Mouse (Mus musculus): ENCODE measurements around the gene Cab39.

Gene Cab39

GRCm38 (mm10) chr1:85793208-85794105, at the start of gene Cab39:
Cab39 (plus strand) TSS chr1:85793441.
- peak; percentile 93 to 97 for DNase-seq

- DNase-seq: no peak
Observed at GRCm38 (mm10) chr1:85744539-85744938, 48.7 kb upstream of the Cab39 start.

GRCm38 (mm10) chr1:85746511-85746910, 46.7 kb upstream of the Cab39 start:
- DNase-seq: no peak

DNA sequence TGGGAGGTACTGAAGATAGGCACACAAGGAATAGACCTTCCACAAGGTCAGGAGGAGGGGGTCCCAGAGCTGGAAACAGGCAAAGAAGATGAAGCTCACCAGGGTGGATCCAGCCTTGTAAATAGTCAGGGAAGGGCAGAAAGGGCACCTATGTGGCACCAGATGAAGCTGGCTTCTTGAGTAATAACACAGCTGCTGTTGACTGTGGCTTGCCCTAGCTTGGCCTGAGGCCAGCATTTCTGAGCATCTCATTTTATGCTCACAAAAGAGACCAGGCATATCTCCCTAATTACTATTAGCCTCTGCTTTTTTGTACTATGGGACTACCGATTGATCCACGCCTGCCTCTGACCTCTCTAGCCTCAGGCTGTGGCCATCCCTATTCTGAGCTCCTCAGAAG, 43.4 kb upstream of the Cab39 start:
- no peak for DNase-seq

DNA sequence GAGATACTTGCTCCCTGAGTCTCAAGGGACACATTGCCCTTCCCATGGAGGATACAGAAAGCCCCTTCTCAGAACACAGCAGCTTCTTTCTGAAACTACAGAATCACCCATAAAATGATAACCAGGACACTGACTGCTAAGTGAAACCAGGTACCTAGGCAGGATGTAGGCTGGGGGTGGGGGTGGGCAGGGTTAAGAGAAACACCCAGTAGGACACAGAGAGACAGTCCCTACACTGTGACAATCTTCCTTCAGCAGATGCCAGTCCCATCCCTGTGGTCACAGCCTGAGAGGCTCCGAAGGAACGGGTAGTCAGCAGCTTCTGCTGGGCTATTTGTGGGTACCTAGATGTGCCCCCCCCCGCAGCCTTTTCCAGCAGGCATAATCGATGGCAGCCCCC, 42.6 kb upstream of the Cab39 start:
- no peak for DNase-seq

DNA sequence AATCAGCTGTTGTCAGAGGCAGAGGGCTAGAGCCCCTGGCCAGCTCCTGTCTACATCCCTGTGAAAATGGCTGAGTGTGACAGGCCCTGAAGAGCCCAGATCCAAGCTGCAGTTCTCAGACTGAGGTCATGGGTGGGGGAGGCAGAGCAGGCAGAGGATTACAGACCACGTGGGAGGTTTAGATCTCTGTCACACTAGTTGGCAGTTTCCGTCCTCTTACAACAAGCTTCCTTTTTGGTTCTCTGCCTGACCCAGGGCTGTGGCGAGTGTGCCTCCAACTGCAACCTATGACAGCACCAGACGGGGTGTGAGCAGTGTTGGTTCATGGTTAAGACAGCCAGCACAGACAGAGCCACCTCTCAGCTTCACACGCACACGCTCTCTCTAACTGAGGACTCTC, 41.7 kb upstream of the Cab39 start:
- peak; percentile 48 to 51 for DNase-seq

- no peak for DNase-seq
Observed at GRCm38 (mm10) chr1:85751932-85752680, 41.1 kb upstream of the Cab39 start.

DNA sequence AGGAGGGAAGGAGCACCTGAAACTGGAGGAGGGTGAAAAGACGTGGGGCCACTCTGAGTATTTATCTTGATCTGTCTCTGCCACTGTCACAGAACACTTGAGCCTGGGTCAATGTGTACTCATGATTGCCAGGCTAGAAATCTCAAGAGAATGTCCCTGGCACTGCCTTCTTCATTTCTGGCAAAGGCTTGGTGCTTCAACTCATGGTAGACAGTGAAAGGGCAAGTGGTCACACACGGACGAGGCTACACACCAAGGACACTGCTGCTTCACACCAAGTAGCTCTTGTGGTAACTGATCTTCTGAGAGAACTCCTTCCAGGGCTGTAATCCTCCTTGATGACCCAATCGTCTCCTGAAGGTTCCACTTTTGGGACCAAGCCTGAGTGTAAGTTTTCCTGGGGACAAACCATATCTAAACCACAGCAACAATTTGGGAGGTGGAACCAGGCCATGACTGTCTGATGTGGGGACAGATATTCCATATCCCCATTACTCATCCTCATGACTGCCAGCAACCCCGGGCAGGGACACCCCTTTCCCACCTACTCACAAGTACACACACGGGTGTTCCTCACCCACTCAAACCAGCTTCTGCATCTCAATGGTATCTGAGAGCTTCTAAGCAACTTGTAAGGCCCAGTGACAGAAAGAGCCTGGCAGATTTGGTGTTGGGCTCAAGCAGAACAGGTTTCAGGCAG, 35.6 kb upstream of the Cab39 start:
- no peak for DNase-seq

DNA sequence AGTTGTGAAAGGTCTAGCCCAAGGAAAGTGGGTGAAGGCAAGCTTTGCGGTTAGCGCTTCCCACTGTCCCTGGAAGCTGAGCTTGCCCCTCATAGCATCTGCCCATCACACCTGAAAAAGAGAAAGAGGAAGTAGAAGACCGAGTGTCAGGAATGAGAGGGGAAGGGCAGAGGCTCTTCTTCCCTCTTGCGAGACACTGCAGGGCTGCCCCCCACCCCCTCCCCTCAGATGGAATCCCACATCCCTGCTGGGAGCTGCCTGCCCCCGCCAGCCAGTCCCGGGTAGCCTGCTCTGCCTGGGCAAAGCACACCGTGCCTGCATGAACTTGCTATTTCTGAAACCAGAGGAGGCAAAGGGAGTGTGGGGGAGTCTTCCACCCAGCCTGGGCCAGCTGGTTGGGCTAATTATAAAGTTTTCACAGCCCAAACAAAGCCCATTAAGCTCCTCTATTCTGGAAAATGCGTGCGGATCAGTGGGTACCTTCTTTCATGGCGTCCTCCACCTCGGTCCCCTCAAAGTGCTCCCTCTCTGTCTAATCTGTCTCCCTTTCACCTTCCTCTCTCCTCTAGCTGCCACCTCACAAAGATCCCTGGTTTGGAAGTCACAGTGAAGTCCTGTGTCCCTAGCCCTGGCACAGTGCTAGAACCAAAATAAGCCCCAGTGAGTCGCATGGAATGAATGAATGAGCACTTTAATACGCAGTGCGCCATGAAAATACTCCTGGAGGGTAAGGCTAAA, 34.8 kb upstream of the Cab39 start:
- DNase-seq: no peak

DNA sequence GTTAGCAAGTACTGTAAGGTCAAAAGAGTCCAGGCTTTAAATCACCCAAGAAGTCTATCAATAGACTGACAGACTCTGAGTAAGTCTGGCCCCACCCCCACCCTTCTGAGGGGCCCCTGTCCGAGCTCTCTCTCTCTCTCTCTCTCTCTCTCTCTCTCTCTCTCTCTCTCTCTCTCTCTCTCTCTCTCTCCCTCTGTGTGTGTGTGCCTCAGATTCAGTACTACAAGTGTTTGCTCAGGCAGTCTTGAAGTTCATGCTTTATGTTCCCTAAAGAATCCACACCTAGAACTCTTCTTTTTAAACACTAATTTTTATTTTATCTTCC, 34.3 kb upstream of the Cab39 start:
- DNase-seq: no peak

GRCm38 (mm10) chr1:85761665-85762064, 31.6 kb upstream of the Cab39 start:
- DNase-seq: no peak

DNA sequence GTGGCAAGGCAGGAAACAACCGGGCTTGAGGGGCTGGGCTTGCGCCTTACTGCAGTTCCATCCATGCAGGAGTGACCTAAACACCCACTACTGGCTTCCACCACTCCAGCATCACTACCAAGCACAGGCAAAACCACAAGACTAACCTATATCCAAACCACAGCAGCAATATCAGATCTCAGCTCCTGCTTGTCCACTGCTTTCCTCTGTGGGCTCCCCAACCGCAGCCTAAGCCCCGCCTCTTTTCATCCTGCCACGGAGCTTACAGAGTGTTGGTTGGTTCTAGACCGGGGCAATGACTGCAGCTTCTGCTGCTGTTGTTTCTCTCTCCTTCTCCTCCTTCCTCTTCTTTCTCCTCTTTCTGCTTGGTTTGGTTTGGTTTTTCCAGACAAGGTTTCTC, 29.9 kb upstream of the Cab39 start:
- DNase-seq: no peak

DNA sequence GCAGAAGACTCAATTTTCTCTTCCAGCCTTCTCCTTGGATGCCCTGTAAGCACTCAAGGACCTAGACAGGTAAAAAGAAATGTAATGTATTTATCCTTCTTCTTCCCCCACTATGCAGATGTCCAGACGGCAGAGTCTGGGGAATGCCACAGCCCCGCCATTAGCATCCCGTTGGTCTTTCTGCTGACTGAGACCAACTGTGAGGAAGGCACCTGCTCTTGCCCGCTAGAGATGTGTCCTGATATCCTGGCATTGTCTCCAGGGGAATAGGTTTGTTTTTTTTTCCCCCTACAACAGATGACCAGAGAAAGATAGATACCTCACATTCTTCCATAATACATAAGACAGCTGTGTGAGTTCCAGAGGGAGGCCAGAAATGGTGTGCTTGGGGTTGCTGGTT, 28.9 kb upstream of the Cab39 start:
- no peak for DNase-seq

DNA sequence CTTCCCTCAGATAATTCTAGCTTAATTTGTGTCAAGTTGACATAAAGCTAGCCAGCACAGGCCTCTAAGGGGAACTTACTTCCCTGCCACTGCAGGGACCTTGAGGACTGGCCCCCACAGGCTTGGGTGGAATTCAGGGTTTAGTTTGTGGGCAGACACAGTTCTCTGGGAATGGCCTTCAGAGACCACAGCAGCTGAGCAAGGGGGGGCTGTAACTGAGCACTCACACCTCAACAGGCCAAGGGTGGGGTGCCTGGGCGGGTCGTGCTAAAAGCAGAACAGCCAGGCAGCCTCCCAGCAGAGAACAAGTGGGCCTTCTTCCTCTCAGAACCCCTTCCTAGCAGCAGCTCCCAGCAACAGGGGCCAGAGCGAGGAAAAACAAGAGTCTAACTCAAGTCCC, 27.1 kb upstream of the Cab39 start:
- no peak for DNase-seq

DNA sequence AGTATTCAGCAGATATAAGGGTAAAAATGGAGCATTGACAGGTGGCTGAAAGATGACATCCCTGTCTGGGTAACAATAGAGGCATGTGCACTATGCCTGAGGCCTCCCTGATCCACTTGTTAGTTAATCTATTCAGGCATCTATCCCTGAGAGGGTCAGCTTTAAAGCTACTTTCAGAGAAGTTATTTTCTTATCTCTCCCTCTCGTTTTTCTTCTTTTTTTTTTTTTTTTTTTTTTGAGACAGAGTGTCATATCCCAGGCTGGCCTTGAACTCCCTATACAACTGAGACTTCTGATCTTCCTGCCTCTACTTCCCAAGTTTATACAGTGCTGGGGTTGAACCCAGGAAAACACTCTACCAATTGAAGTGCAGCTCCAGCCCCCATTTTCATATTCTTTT, 25.5 kb upstream of the Cab39 start:
- DNase-seq: no peak

DNA sequence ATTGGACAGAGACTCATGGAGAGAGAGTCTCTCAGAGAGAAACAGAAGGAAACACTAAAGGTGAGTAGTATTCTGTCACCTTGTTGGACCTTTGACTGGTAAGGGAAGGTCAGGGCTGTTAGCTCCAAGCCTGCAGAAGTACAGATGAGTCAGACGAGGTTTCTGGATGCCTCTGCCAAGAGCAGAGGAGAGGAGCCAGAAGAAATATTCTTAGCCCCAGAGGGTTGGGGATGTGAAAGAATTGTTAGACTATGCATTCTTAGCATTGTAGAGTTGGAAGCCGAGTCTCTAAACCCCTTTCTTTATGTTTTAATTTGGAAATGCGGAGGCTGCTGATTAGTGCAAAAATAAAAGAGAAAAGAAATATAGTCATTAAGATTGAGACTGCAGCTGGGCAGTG, 21.3 kb upstream of the Cab39 start:
- no peak for DNase-seq

GRCm38 (mm10) chr1:85775136-85775535, 18.1 kb upstream of the Cab39 start:
- DNase-seq: no peak

DNA sequence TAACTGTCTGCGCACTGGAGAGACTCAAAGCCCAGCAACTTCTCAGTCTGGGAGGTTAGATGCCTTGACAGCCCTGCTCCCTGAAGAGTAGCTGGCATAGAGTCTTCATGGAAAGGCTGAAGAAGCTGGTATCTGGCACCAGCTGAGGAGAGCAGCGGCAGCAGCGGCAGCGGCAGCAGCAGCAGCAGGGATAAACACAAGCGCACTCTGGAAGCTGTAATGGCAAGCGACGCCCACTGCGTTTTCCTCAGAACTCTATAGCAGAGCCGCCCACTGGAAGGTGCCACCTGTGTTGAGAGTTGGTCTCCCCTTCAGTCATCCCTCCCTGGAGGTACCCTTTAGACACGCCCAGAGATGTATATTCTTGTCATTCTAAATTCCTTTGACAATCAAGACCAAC, 17.1 kb upstream of the Cab39 start:
- DNase-seq: no peak

DNA sequence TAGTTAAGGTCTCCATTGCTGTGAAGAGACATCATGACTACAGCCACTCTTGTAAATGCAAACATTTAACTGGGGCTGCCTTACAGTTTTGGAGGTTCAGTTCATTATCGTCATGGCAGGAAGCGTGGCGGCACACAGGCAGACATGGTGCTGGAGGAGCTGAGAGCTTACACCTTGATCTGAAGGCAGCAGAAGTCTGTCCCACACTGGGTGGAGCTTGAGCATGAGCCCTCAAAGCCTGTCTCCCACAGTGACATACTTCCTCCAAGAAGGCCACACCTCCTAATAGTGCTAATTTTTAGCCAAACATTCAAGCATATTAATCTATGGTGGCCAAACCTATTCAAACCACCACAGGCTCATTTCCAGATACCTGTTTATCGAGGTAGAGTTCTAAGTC, 14.8 kb upstream of the Cab39 start, which contains the start of gene A630001G21Rik:
Gene A630001G21Rik, minus strand, starts transcription at position 208 of the 400 bp plus-strand sequence.
- no peak for DNase-seq

GRCm38 (mm10) chr1:85779012-85779411, 14.2 kb upstream of the Cab39 start:
- no peak for DNase-seq

GRCm38 (mm10) chr1:85779428-85780180, 13.6 kb upstream of the Cab39 start:
- peak; percentile 33 to 40 for DNase-seq

DNA sequence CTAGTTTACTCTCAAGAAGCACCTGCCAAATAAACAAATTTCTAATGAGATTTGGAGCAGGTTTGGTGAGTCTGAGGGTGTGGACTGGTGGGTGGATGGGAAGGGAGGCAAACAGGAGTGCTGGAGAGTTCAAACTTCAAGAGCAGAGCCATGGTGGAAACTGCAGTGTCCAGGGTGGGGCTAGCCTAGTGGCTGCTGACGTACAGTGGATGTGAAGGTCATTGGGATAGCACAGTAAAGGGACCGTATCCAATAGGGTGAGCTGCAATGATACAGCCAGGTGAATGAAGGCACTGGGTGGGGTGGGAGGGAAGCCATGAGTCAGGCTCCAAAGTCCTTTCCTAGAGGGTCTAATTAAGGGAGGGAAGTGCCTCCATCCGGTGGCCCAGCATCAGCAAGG, 2.7 kb upstream of the Cab39 start:
- DNase-seq: no peak

Data from B cell, adult 2 months (primary cell).